Mouse (Mus musculus) liver, adult 2 months (tissue): ENCODE results near the gene B4galt4.
"Not testable (repeated sequence)": the region's sequence is repeated elsewhere in the genome, so short reads cannot be mapped to it uniquely, and the experiment has no call there.

Experiments
- CTCF ChIP-seq: fragments of 200-500 bp; IDR thresholded peaks from 2 replicates; pipeline ENCODE4 v1.5.1; 2011; ENCODE audit warnings: low read depth, low read length, control low read depth
- POLR2A ChIP-seq: fragments of 200-500 bp; IDR thresholded peaks from 2 replicates; pipeline ENCODE4 v1.6.1; 2011; ENCODE audit warnings: low read length, control low read depth; ENCODE audit not compliant: insufficient read depth; ENCODE audit errors: extremely low read depth

GRCm38 (mm10) chr16:38714259-38714526 is 27.9 kb upstream of the B4galt4 start:
- TF ChIP-seq CTCF, POLR2A: not testable (repeated sequence)
